Mouse (Mus musculus) A20 (cell line): ENCODE data around the gene Tle3.

Source experiments
- DNase-seq: peaks from one replicate; pipeline ENCODE4 v3.0.0-alpha.2; 2011; ENCODE audit warnings: low read depth, low spot score

Gene Tle3

DNA sequence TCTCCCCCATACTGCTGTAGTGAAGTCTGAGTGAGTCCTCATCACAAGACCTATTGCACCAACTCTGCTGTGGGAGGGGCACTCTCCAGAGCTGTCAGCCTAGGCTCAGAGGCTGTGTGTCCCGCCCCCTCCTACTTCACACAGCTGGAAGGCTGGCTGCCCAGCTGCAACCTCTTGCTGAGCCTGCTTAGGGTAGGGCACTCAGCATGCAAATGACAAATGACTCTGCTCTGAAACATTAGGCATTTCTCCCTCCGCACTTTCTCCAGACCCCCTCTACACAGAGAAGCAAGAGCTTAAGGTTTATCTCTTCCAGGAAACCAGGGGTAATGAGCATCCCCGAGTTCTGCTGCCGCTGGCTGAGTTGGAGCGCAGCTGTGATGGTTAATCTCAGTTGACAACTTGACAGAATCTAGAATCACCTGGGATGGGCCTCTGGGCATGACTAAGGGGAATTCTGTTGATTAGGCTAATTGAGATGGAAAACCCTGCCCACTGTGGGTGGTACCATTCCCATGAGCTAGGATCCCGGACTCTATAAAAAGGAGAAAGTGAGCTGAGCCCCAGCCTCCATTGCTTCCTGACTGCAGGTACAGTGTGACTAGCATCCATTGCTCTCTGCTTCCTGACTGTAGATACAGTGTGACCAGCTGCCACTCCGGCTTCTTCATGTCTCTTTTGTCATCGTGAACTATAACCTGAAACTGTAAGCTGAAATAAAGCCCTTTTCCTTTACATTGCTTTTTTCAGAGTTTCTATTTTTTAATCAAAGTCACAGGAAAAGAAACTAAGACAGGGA is 63.2 kb downstream of the Tle3 start:
- DNase-seq = peak; percentile 88

GRCm38 (mm10) chr9:61436104-61436503 is 63.9 kb downstream of the Tle3 start:
- no peak for DNase-seq

DNA sequence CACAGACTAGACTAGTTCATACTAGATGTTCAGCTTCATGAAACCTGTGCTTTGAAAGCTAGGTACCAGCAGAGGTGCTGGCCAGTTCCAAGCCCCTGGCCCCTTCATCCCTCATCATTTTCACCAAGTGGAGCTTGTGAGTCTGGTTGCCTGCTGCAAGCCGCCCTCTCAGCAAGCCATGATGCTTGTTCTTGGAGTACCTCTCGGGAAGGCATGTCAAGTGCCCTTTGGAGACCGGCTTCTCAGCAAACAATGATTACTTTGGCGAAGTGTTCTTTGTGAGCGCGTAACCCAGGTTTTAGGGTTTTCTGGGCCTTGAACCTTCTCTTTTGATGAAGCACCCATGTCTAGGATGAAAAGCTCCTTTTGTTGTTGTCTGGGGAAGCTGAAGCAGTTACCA is 64.6 kb downstream of the Tle3 start:
- DNase-seq = no peak

DNA sequence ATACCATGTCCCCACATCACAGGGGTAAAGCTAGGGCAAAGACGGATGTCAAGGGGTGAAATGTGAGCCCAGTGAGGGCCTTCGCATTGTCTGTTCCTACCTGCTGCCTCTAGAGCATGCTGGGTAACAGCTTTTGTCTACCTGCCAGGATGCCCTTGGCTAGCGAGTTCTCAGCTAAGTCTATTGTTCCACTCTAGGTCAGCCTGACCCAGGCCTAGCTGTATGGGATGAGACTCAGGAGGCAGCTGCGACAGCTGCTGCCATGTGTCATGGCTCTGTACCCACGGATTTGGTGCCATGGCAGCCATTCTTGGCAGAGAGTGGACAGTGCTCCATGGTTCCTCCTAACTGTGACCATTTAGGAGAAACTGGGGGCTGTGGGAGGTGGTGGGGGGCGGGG is 66.9 kb downstream of the Tle3 start:
- DNase-seq = no peak

DNA sequence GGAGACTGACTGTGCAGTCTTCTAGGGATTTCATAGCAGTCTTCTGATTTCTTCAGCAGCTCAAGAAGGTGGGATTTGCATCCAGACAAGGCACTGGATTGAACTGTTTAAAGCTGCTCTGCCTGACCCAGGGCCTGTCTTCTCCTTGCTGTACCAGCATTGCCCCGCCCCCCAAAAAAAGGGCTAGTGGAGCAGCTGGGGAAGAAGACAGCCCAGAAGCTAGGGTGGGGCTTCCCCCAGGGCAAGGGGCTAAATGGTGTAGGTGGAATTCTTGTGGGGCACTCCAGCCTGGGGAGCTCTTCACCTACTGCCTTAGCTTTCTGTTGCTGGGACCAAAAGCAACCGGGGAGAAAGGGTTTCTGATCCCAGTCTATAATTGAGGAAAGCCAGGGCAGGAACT is 67.8 kb downstream of the Tle3 start:
- no peak for DNase-seq

DNA sequence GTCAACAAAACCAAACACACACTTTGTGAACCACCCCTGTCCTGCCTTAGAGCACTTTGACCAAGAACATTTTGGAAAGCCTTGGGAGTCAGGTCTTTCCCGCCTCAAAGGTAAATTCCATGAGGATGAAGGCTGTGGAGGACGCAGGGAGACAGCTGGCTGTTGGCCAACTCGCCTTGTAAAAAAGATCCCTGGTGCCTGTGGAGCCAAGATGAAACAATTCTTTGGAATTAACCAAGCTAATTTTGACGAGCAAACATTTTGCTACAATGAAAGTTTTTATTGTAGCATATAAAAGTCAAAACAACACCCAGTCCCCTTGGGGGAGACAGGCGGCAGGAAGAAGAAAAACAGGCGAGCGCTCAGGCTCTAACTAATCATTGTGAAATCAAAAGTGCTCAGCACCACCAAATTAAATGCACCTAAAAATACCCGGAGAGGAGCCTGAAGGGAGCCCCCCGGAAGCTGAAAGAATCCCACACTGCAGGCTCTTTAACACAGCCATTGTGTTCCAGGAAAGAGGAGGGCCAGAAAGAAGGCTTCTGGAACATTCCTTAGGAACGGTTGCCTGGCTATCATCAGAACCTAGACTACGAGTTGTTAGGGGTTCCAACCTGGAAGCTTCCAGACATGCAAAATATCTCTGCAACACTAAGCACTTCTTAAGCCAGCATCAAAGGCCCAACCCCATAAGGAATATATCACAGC is 69.2 kb downstream of the Tle3 start:
- DNase-seq = no peak

DNA sequence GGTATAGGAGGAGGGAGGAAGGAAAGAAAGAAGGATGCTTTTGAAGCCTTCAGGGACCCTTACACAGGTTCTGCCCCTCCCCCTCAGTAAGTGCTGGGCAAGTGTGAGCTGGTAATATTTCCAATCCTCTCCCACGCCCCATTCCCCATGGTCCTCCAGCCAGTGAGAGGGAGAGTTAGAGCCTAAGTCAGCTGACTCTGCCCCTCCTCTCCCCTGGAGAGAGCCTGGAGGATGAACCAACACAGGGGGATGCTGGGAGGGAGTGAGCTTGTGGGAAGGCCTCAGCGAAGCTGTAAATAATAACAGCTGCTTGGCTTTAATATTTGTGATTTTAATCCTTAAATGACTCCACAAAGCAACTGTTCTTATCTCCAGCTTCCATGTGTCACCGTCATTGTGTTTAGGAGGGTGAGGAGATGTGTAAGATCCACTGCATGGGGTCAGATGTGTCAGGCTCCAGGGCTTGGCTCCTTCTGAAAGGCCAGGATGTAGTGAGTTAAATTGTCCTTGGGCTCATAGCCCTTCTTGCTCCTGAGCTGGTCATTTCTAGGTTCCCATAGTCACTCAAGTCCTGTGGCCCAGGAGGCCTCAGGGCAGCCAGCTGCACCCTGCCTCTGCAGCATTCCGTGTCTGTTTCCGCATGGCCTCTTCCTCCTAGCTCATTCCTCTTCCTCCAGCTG is 70.9 kb downstream of the Tle3 start:
- no peak for DNase-seq

DNA sequence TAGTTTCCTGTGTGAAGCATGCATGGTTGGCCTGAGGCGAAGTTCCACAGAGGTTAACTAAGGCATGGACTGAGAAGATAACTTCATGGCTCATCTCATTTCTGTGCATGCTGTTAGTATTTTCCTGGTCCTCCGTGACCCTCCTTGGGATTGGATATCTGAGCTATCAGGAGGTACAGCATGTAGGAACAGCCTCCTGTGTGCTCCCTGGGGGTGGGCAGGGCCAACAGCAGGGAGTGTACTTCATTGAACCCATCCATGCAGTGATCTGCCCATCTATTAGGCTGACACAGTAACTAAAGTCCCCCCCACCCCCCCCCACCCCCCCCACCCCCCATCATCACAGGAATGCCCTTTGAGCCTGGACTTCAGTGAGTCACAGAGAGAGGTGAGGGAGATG is 73.0 kb downstream of the Tle3 start:
- DNase-seq = no peak

GRCm38 (mm10) chr9:61445711-61446222 is 73.6 kb downstream of the Tle3 start:
- no peak for DNase-seq

- DNase-seq = peak; percentile 28
These were observed 74.8 kb downstream of the Tle3 start for GRCm38 (mm10) chr9:61446965-61447364.

GRCm38 (mm10) chr9:61449363-61449904 is 77.3 kb downstream of the Tle3 start:
- DNase-seq = peak; percentile 91

GRCm38 (mm10) chr9:61452081-61452480 is 79.9 kb downstream of the Tle3 start:
- no peak for DNase-seq

DNA sequence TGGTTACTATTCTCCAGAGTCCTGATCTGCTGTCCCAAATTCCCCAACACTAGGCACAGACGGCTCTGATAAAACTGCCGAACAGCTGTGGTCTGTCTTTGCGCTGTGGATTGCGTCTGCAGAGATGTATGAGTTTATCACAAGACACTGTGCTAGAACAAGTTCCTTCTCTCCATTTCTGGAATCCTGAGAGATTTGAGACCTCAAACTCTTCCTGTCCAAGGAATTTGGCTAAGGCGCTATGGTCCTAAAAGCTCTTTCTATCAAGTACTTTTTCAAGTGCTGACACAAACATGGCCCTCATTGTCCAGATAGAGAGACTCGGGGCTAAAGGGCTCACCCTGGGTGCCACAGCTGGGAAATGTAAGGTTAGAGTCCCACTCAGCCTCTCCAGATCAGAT is 83.7 kb downstream of the Tle3 start:
- no peak for DNase-seq

DNA sequence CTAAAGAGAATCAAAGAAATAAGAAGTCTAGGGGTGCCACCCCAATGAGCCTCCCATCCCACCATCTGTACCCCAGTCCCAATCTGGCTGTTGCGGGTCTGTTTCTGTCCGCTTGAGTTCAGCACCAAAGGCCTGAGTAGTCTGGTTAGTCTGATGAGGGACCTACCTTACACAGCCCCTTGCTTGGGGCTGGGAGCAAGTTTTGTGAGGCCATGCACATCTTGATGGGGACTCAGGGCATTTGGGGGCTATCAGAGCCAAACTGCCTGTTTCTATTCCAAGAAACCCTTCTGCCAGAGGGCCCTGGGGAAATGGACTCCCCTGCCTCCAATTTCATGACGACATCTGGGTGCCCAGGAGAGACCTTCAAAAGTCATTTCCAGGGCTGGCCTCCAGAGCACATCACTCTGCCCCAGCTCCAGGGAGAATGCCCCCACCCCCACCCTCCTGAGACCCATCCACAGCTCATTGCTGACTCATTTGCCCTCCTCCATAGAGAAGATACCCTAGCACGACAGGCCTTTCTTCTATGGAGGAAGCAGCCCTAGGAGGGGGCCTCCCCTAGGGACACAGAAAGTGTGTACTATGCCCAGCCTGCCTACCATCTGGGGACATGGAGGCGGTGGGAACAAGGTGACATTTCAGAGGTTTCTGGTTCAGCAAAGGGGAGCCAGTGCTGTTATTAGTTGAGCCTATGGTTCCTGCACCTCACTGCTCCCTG is 84.4 kb downstream of the Tle3 start:
- no peak for DNase-seq

GRCm38 (mm10) chr9:61457162-61457523 is 85.0 kb downstream of the Tle3 start:
- no peak for DNase-seq

- DNase-seq = no peak
These were observed 89.7 kb downstream of the Tle3 start for GRCm38 (mm10) chr9:61461859-61462258.

DNA sequence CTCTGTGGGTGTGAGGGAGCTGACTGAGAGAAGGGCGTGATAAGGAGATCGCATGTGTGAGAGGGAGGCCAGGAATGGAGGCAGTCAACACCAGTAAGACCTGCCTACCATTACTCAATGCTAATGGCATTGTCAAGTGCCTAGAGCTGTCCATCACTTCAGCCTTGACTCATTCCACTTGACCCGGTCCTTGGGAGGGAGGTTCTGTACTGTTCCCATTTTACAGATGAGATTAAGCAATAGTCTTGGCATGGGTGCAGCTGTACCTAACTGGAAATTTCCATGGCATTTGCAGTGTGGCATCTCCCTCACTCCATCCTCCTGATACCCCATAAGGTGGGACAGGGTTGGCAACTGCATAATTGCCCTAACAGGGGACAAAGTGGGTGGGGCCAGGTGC is 95.3 kb downstream of the Tle3 start:
- DNase-seq = no peak
